Mouse (Mus musculus): ENCODE results near the gene Ttc7b. TPM values are rescaled to one million over a fixed set of nuclear protein-coding genes. Genes with fewer than 3 reads are reported as not detected.

The Ttc7b gene
- total RNA-seq, 2 experiments from 2014 or later = 229 to 246 TPM

DNA sequence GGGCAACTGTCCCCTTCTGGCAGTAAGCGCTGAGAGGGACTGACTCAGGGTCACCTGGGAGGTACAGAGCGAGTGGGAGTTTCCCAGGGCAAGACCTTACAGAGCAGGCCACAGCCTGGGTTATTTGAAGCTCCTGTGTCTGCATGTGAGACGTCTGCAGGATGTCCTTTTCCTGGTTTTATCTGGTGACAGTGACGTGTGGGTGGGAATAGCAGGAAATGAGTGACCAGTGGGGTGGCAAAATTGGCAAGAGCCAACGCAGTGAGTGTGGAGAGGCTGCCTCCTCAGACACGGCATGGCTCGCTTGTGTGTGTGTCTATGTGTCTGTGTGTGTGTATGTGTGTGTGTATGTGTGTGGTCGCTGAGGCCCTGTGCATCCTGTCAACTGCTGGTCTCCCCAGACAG is 221.3 kb downstream of the Ttc7b start:
- intact Hi-C loops (cut with DNase I) = no loop called here

DNA sequence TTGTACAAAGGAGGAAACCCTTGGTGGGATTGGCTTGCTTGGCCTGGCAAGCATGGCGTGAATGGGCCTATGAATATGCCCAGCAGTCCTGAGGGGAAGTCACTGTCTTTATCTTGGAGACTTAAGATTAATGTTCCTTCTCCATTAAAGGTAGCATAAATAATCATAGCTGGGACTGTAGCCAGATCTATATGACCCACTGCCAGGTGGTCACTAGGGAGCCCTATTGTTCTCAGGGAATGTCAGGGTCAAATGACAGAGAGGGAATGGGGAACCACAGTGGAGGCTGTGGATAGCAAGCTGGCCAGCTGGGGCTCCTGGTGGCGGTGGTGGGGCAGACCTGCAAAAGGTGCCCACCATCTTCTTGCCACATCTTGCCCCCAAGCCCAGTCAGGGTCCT is 221.8 kb downstream of the Ttc7b start:
- intact Hi-C loops (cut with DNase I) = no loop called here
- DNase-seq (ENCODE audit: low spot score in 2 of 2) = no peak

More for the DNA sequence above, 221.3 kb downstream of the Ttc7b start:
- no peak for DNase-seq (ENCODE audit: low spot score in 2 of 2)

DNA sequence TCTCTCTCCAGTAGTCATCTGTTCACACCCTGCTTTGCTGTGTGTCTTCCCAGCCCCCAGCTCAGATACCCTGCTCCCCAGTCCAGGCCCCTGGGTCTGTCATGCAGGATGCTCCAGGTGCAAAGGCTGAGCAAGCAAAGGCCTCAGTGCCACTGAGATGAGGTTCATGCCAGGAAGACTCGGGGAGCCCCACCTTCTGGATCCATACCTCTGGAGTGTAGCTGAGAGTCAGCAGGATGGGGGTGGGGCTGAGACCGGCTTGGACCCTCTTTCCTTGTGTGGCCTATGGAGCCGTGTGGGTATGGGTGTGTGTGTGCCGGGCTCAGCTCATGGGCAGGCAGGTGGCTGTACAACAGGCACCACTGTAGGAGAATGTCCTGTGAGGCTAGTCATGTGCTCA is 222.7 kb downstream of the Ttc7b start:
- no peak for DNase-seq (ENCODE audit: low spot score in 2 of 2)
- intact Hi-C loops (cut with DNase I) = no loop called here

DNA sequence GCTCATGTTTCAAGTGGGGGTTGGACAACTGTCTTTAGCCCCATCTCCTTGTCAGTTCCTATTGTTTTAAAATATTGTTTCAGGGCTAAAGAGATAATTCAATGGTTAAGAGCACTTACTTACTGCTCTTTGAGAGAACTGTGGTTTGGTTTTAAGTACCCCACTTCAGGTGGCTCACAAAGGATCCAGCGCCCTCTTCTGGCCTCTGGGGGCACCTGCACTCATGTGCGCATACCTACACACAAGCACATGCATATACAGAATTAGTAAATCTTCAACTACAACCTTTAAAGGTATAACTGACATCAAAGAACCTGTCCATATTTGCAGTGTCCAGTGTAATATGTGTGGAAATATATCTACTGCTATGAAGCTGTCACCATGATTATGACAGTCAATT is 226.2 kb downstream of the Ttc7b start:
- DNase-seq (ENCODE audit: low spot score in 2 of 2) = no peak
- intact Hi-C loops (cut with DNase I) = loop anchor here (5.0 kb wide), 1 partner anchor 92 kb away; no protein-coding TSS in a partner anchor

DNA sequence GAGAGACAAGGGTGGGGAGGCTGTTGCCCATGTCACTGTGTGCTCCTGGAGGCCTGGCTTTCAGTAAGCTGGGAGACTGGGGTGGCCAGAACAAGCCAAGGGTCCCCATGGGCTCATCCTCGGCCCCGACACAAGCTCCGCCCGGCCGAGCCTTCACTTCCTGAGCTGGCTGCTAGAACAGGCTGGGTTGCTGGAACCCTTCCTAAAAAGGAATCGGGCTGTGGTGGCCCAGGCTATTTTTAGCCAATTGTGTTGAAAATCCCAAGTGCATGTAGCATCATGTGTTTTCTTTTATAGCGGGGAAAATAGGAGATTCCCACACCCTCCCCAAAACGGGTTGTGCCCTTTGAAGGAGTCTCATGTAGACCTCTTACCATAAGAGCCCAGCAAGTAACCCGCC is 226.7 kb downstream of the Ttc7b start:
- no peak for DNase-seq (ENCODE audit: low spot score in 2 of 2)
- intact Hi-C loops (cut with DNase I) = loop anchor here (5.0 kb wide), 1 partner anchor 92 kb away; no protein-coding TSS in a partner anchor

DNA sequence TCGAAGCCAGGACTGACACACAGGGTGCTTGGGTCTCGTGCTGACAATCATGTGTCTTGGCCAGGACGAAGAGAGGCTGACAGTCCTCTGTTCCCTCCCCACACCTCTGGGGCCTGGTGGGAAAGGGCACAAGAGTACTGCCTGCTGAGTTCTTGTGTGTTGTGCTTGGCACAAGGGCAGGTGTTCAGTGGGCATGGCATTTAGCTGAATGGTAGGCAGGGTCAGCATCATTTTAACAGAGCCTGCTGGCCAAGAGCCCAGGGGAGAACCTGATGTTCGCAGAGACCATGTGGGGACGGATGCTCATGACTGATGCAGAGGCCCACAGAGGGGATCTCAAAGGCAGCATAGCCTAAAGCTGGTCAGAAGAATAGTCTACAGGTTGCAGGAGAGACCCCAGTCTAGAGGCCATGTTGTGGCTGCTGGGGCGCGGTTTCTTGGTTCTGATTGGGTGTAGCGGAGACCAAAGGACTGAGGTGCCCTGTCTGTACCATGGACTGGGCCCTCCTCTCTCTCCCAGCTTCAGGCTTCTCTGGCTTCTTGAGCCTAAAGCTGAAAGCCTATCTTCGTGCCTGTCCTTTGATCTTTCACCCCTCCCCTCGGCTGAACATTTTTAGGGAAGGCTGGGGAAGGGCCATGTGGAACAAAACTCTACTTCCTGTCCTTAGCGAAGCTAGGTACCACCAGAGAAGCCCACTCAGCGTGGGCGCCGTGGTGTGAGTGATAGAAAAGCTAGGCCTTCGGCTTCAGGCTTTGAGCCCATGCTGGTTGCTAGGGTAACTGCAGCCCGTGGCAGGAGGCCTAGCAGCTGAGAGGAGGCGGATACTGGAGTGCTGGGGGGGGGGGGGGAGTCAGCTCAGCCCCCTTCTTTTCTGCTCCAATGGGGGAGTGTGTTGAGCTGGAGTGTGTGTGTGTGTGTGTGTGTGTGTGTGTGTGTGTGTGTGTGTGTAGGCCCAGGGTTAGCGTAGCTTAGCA is 229.6 kb downstream of the Ttc7b start:
- peak; percentile 87 to 88 for DNase-seq (ENCODE audit: low spot score in 2 of 2)
- intact Hi-C loops (cut with DNase I) = loop anchor here (1.0 to 5.0 kb wide), 2 partner anchors 25 to 89 kb away; no protein-coding TSS in a partner anchor

DNA sequence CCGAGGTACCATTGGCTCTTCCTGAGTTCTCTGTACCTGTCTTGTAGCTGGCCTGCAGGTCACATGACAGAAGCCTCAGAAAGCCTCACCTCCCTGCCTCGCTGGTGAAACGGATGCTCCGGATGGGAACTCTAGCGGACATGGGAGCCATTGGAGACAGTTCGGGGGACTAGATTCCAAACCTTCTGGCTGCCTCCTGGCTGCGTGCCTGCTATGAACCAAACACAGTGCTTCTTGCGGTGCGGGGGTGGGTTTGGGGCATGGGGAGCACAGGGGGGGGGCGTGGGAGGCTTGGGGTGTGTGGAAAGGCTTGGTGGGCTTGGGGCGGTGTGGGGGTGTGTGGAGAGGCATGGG is 230.5 kb downstream of the Ttc7b start:
- DNase-seq (ENCODE audit: low spot score in 2 of 2) = no peak
- intact Hi-C loops (cut with DNase I) = loop anchor here (5.0 kb wide), 1 partner anchor 88 kb away; no protein-coding TSS in a partner anchor

DNA sequence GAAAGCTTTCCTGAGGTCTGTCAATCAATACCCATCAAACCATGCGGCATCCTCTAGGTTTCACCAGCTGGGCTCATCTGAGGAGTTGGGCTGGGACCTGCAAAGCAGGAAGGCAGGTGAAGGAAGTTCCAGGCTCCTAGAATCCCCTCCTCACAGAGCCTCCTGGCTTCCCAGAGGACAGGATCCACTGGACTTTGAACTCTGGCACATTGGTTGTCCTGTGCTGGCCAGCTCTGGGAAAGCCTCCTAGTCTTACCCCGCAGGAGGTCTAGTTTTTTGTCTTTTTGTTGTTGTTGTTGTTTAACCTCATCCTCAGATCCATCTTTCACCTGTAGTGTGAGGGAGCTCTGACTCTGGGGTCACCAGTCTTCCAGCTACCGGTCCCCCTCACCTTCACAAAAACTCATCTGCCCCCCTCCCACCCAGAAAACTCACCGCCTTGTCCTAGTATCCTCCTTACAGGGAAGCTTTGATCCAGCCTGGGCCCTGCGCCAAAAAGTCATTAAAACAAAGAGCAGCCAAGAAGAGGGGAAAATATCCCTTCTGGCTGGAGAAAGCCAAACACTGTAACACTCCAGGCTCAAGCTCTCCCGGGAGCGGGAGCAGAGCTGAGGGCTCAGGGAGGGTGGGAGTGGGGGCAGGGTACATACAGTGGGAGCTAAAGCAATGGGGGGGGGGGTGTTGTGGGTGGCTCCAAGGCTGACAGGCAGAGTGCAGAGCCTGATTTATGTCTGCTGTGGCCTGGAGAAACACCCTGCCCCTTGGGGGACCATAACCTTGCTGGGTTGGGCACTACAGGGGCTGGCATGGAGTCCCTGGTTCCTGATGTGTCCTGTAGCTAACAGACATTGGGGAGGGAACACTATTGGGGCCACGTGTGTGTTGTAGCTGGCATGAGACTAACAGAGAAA is 231.1 kb downstream of the Ttc7b start:
- no peak for DNase-seq (ENCODE audit: low spot score in 2 of 2)
- intact Hi-C loops (cut with DNase I) = loop anchor here (5.0 kb wide), 1 partner anchor 87 kb away; no protein-coding TSS in a partner anchor

DNA sequence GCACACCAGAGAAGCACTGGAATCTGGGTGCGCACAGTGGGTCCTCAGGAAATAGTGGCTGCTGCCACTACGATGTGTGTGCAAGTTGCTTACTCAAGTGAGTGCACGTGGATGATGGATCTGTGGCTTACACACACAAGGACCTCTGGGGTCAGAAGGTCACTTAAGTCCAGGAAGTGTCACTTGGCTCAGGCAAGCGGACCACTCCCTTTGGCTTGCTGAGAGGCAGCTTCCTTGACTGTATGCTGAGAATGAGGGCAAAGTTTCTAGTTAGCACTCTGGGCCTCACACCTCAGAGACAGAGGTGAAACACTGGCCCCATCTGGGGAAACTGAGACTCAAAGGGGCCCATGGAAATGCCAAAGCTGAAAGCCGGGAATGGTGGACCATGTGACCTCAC is 232.6 kb downstream of the Ttc7b start:
- intact Hi-C loops (cut with DNase I) = no loop called here
- no peak for DNase-seq (ENCODE audit: low spot score in 2 of 2)

DNA sequence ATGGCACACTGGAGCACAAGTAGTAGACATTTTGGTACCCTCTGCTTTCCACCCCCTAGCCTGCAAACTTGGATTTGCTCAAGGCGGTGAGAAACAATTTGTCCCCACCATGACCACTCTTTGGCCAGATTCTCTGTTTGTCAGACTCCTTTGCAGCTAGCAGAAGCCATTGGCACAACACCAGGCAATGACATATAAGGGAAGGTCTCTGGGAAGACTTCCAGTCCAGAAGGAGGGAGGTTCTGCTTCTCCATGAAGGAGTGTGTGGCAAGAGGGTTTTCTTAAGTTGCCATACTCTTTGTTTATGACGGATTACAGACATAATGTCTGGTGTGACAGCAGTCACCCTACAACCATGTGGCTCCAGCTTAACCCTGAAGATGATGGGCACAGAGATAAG is 233.1 kb downstream of the Ttc7b start:
- intact Hi-C loops (cut with DNase I) = no loop called here
- DNase-seq (ENCODE audit: low spot score in 2 of 2) = no peak

DNA sequence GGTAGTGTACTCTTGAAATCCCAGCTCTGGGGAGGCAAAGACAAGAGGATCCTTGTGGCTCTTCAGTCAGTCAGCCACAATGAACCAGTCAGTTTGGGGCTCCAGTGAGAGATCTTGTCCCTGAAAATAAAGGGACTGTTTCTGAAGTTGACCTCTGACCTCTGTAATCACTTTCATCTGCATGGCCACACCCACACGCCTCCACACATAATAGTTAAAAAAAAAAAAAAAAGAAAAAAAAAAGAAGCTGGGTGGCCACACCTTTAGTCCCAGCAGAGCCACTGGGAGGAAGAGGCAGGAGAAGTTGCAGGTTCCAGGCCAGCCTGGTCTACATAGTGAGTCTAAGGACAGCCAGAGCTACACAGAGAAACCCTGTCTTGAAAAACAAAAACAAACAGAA is 237.3 kb downstream of the Ttc7b start:
- DNase-seq (ENCODE audit: low spot score in 2 of 2) = no peak
- intact Hi-C loops (cut with DNase I) = no loop called here

DNA sequence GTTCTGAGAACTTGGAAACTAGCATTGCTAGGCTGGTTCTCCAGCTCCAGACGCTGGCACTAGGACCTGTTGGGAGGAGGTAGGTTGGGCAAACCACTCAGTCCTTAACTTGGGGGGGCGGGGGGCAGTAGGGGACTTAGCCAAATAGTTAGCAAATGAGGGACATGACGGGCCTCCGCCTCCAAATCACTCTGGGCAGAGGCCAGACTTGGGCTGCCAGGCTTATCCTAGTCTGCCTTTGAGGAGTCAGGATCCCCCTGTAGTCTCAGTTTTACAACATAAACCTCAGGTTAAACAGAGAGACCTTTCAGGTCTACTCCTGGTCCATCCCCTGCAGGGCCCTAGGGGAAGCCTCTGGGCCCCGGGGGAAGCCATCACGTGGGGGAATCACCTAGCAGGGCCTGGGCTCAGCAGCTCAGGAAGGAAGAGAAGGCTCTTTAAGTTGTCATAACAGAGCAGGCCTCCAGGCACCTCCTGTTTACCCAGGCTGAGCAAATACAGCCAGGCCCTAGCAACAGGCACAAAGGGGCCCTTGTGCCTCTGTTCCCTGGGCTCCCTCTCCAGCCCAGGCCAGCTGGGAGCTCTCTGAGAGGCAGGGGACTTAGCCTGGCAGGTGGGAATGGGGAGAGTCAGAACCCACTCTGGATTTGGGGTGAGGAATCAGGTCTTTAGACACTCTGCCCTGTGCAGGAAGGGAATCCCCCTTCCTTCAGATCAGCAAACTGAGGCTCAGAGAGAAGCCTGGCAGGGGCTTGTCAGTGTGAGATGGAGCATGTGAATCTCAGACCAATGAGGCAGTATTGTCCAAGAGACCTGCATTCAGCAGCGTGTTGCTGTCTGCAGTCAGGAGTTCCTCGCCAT is 238.4 kb downstream of the Ttc7b start:
- DNase-seq (ENCODE audit: low spot score in 2 of 2) = no peak
- intact Hi-C loops (cut with DNase I) = no loop called here

DNA sequence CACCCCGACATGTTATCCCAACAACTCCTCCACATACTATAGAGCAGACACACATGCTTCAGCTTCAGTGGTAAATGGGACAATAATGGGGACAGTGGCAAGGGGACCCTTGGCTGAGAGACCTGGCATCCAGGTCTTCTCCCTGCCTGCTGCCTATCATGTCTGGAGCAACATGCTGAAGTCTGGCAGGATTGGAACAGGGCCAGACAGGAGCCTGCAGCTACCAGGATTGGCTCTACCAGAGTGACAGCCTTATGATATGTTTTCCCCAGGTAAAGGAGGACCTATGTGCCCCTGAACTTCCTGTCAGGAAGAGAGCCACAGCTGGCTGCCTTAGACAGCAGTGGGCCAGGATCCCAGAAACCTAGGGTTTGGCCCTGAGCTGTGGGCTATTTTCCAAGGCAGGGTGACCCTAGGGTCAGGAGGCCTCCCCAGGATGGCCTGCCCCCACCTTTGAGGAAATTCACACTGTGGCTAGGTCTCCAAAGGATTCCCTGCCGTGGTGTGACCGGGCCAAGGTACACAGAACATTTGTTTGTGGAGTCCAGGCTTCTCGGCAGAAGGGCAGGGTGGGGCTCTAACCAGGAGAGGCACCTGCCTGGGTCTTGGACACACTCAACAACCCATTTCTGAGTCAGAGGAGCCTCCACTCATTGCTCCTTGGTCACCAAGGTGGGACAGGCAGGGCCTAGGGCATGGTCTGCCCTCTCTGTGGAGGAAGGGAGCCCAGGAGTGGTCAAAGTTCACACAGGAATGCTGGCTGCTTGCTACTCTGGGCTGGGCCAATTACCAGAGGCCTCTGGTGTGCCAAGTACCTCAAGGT is 239.4 kb downstream of the Ttc7b start:
- intact Hi-C loops (cut with DNase I) = no loop called here
- no peak for DNase-seq (ENCODE audit: low spot score in 2 of 2)

DNA sequence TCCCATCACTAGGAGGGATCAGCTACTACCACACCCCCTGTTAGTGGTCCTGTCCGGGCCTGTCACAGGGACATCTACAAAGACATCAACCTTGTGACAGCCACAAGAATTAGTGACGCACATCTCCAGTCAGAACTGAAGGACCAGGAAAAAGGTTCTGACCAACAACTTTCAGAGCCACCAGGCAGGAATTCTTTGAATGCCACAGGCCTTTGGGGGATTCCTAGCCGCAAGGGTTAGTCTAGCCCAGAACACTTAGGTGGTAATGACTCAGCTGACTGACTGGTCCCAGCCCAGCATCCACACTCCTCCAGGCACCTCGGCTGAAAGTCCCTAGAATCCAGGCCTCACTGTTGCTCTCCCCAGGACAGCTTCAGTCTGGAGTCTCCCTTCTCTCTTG is 240.7 kb downstream of the Ttc7b start:
- no peak for DNase-seq (ENCODE audit: low spot score in 2 of 2)
- intact Hi-C loops (cut with DNase I) = no loop called here

DNA sequence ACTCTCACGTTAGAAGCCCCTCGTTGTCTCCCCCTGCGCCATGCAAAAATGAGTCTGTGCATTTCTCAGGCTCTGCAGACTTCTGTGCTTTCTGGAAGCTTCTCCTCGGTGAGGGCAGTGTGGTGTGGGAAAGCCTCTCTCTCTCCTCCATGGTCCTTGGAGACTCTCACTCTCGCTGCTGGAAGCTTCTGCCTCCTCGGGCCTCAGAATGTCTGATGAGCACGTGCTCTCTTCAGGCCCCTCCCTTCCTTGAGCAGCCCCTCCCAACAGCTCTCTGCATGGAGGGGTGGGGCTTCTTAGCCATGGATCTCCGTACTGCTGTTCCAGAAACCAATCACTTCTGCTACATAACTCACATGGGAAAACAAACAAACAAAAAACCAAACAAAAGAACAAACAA is 242.3 kb downstream of the Ttc7b start:
- intact Hi-C loops (cut with DNase I) = no loop called here
- no peak for DNase-seq (ENCODE audit: low spot score in 2 of 2)

DNA sequence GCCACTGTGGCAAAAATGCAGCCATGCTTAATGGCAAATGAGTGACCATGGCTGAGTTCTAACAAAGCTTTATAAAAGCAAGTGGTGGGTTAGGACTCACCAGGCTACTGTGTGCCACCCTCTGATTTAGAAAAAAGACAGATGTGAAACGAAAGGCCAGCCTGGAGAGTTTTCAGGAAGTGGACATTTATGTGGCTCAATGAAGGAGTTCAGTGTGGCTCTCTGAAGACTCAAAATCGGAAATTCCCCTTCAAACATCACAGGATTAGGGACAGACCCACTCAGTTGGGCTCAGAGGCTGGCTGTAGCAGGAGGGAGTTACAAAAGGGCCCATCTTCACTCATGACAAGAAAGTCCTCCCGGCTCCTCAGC is 243.1 kb downstream of the Ttc7b start:
- DNase-seq (ENCODE audit: low spot score in 2 of 2) = no peak
- intact Hi-C loops (cut with DNase I) = no loop called here

DNA sequence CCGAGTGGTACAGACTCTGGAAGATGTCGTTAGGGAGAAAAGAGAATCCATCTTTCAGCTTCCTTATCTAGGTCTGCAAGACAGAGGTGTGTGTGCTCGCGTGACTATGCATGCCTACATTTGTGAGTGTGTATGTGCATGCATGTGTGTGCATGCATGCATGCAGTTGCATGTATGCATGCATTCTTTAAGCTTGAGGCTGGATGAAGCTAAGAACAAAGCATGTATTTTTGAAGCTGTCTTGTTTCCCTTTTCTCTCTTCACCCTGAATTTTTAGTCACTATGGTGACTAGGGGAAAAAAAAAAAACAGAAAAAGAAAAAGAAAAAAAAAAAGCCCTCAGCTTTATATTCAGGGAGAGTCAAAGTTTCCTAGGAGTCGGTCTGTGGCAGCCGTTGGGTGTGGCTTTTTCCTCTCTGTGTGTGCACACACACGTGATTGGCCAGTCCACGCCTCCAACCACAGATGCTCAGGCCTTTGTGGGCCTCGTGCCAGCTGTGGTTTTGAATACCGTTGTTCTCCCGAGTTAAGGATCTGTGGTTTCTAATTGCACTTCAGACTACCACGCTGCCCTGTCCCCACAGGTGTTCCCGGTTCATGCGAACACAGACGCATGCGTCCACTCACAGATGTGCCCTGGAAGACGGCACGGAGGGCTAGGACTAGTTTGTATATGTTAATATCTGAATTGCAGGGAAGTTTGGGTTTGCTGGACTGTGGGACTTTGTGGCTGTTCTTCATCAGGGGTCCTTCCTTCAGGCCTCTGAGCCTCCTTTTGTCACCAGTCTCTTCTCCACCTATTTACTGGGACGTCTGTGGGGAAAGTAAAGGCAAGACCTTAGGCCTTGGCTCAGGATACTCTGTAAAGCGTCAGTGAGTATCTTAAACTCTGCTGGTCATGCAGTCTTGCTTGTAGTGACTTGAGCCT is 243.8 kb downstream of the Ttc7b start:
- intact Hi-C loops (cut with DNase I) = no loop called here
- DNase-seq (ENCODE audit: low spot score in 2 of 2) = peak; percentile 64 to 67

DNA sequence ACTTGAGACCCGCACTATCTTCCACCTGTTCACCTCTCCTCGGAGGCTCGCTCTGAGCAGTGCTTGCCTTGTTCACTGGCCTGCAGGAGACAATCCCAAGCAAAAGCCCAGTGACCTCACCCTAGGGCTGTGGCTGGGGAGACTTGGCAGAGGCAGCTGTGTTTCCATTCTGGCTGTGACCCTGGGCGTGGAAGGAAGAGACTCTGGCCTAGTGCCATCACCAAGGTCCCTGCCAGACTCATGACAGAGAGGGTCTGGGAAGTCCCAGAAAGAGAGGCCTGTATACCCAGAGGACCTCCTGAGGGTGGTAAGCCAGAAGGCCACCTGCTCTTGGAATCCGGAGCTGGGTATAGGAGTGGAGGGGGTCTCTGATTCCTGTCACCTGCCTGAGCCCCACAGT is 244.8 kb downstream of the Ttc7b start:
- intact Hi-C loops (cut with DNase I) = no loop called here

More for the DNA sequence above, 244.8 kb downstream of the Ttc7b start:
- DNase-seq (ENCODE audit: low spot score in 2 of 2) = no peak
